Mouse (Mus musculus) liver, adult (tissue): ENCODE data around the gene Ier5l.

Experiments
- GATA4 ChIP-seq: IDR thresholded peaks from 2 replicates; pipeline ENCODE4 v1.6.1; 2014; ENCODE audit warnings: mild to moderate bottlenecking, low read length; ENCODE audit not compliant: insufficient replicate concordance

The Ier5l gene

DNA sequence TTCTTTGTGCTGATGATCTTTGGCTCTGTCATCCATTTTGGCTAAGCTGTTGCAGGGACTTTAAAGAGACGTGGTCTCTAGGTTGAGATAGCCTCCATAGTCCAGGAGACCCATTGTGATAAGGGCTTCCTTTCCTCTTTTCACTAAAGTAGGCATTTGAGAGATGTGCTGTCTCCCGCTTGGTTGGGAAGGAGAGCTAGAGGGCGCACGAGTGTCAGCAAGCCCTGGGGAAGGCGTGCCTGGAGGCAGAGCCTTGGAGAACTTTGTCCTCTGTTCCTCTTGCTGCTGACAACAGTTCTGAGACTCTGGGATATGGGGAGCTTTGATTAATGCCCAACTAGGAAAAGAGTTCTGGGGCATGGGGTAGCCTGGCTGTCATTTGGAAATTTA, 37.9 kb downstream of the Ier5l start:
- TF ChIP-seq GATA4, result peak; percentile 41; the same call in 1 of the 2 replicates

DNA sequence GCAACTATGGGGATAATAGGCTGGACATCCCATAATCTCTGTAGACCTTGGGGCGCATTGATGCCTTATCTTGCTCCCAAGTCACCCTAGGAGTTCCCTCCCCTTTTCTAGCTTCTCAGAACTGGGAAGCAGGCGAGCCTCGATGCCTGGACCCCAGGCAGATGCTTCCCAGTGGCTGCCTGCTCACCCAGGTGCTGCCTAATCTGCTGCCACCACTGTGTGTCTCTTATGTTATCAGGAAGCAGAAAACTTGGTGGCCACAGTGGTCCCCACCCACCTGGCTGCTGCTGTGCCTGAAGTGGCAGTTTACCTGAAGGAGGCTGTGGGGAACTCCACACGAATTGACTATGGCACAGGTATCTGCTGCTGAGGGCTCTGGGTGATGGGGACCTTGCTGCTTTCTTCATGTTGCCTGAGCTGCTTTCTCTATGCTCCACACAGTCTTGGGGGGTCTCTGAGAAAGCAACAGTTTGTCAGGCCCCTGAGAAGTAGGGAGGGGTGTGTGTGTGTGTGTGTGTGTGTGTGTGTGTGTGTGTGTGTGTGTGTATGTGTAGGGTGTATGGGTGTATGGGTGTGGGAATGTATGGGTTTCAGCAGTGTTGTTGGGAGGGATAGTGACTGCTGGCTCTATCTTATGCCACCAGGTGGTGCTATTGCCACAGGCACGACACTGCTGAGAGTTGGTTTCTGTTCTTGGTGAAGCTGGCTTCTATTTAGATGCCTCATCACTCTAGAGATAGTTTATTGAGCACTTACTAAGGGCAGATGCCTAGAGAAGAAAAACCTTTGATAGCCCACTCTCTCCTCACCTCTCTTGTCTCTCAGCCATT, 38.5 kb downstream of the Ier5l start:
- no peak for TF ChIP-seq GATA4

DNA sequence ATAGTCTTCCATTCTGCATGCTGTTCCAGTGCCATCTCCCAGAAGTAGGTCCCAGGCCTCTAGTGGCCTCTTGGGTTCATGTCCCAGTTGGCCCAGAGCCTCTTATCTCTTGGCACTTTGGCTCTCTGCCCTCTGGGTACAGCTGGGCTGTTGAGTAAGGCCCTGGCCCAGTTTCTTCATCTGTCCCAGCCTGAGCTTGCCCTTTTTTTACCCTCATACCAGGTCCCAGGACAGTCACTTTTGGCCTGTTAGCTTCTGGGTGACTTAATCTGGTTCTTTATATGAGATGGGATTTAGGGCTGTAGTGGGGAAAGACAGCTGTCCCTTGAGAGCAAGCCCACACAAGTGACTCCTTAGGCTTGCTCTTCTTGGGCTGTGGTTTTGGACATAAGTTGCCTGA, 44.9 kb downstream of the Ier5l start:
- peak; percentile 53; the same call in 1 of the 2 replicates for TF ChIP-seq GATA4
